Mouse (Mus musculus) liver, postnatal 0 days (tissue): Measurements from ENCODE around the gene Naip1.

Experiments used
- CTCF ChIP-seq: sonication (generic); IDR thresholded peaks from 2 replicates; pipeline ENCODE4 v1.5.1; 2016; ENCODE audit warnings: antibody characterized with exemption, low read depth
- EP300 ChIP-seq: IDR thresholded peaks from 2 replicates; pipeline ENCODE4 v1.6.1; 2016; ENCODE audit warnings: antibody characterized with exemption, low read depth, mild to moderate bottlenecking

DNA sequence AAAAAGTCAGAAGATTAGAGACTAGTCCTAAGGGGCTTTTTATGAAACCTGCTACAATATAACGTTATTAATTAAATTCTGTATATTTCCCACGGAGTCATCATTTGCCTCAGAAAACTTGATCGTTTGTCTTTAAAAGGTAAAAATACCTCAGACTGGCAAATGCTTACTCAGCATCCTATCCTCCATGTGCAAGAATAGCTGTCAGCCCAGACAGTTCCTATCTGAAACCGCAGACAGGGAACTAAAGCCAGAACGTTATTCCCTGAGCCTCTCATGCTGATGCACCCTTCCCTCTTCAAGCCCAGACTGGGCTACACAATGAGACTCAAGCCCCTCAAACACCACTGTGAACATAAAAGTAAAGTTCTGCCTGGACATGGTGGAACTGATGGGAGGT lies 37.8 kb upstream of the Naip1 start:
- TF ChIP-seq CTCF (no peak), EP300 (no peak)
